Mouse (Mus musculus): ENCODE measurements around the gene Lalba. TPM values are rescaled to one million over a fixed set of nuclear protein-coding genes. Genes with fewer than 3 reads are reported as not detected.

Gene Lalba
- total RNA-seq (2023), result not detected

DNA sequence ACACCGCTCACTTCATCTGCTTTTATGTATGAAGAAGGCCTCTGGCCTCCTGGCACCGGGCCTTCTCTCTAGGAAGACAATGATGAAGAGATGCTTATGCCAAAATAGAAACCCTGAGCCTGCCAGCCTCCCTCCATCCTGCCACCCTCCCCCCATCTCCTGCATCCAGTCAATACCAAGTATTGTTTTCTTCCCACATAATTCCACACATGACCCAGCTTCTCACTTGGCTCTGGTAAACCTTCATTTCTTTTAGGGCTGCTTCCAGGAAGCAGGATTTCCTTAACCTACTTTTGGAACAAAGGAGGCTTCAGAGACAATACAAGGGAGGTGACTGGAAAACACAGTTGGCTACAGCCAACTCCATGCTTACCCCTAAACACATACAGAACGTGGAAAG, at the start of gene Lalba:
Gene Lalba (minus strand): TSS at position 21 of the 400 bp plus-strand sequence.

DNA sequence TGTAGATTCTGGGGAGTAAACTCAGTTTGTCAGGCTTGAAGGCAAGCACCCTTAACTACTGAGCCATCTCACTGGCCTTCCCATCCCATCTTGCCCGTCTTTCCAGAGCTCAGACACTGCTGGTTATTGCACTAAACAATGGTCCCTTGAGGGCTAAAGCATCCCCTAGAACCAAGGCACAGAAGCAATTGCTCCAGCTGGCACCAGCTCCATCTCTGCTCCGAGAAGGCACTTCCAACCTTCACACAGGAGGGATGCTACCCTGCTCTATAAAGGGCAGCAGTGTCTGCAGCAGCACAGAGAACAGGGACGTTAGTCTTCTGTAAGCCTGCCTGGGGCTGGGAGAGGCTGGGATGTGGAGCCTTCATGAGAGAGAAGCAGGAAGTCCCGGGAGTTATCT, 9.6 kb upstream of the Lalba start, which contains the start of gene Olfr279:
Gene Olfr279 (plus strand): TSS at position 301 of the 400 bp plus-strand sequence.

GRCm38 (mm10) chr15:98469596-98469995, 12.9 kb downstream of the Lalba start, which contains the start of gene OR5BS1P:
OR5BS1P (plus strand) TSS chr15:98469896.

GRCm38 (mm10) chr15:98452288-98452687, 30.2 kb downstream of the Lalba start, which contains the start of gene Olfr281:
Olfr281 (plus strand) TSS chr15:98452588.

DNA sequence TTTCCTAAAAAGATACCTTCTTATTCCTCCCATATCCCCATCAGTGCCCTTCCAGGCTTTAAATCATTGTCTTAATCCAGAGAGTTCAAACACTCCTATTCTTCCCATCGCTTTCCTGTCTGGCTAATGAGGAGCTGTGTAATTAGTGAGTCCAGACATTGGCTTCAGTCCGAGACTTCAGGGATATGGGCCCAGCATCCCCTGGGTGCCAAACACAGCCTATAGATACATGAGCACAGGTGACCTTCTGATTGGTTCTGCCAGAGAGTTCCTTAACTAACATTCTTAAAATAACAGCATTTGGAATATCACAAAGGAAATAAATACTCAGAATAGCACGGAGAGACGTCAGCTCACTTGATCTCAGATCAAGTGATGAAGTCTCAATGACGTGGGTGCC, 51.6 kb downstream of the Lalba start, which contains the start of gene Olfr282:
Gene Olfr282 (plus strand): TSS at position 301 of the 400 bp plus-strand sequence.

Other genes with a start within 250 kb of the Lalba start
- not detected for gene Olfr286, start 248.3 kb downstream of the Lalba start, total RNA-seq (2023)
- gene H1fnt, start 225.4 kb downstream of the Lalba start, total RNA-seq (2023), result not detected
- not detected for gene Zfp641, start 186.6 kb downstream of the Lalba start, total RNA-seq (2023)
- not detected for gene Olfr285, start 165.4 kb downstream of the Lalba start, total RNA-seq (2023)
- gene Olfr284, start 141.7 kb downstream of the Lalba start, total RNA-seq (2023), result not detected
- gene Olfr283, start 101.8 kb downstream of the Lalba start, total RNA-seq (2023), result not detected
- gene Olfr282, start 51.5 kb downstream of the Lalba start, total RNA-seq (2023), result not detected
- gene Olfr281, start 30.1 kb downstream of the Lalba start, total RNA-seq (2023), result not detected
- not detected for gene OR5BS1P, start 12.8 kb downstream of the Lalba start, total RNA-seq (2023)
- not detected for gene Olfr279, start 9.7 kb upstream of the Lalba start, total RNA-seq (2023)
- gene Kansl2, start 51.5 kb upstream of the Lalba start, total RNA-seq (2023), result 10 to 100 TPM; 23.4 to 27.4 TPM
- 10 to 100 TPM; 74.8 to 80.2 TPM for gene Ccnt1, start 88.2 kb upstream of the Lalba start, total RNA-seq (2023)
- not detected for gene 4930415O20Rik, start 88.3 kb upstream of the Lalba start, total RNA-seq (2023)
- gene Adcy6, start 127.4 kb upstream of the Lalba start, total RNA-seq (2023), result 1 to 10 TPM; 2.9 to 4.5 TPM
- gene Cacnb3, start 148.1 kb upstream of the Lalba start, total RNA-seq (2023), result under 1 TPM in 1 of 2 experiments, not detected in 1; 0.29 TPM
- 10 to 100 TPM; 60.6 to 65.7 TPM for gene Ddx23, start 180.2 kb upstream of the Lalba start, total RNA-seq (2023)
- 10 to 100 TPM; 10.4 to 15.7 TPM for gene Rnd1, start 194.7 kb upstream of the Lalba start, total RNA-seq (2023)
- not detected for gene Ccdc65, start 225.5 kb upstream of the Lalba start, total RNA-seq (2023)
- 1 to 10 TPM; 2.9 to 5.6 TPM for gene Fkbp11, start 245.5 kb upstream of the Lalba start, total RNA-seq (2023)